Mouse (Mus musculus): ENCODE results near the gene 1700020D05Rik.

Gene 1700020D05Rik

DNA sequence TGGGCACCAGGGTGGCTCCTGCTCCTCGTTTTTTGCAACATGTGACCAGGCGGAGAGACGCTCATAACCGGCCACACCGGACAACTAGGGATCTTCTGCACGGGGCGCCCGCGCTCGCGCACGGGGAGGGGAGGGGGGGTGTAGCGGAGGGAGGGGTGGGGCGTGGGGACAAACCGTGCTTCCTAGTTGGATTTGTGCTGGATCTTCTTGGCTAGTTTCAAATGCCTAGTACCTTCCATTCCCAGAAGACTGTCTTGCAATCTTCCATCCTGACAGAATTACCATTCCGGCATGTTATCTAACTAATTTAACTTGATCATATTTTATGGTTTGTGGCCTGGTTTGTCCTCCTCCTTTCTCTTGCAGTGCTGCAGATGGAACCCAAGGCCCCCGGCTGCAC, at the start of gene 1700020D05Rik:
Gene 1700020D05Rik, minus strand, starts transcription at position 101 of the 400 bp plus-strand sequence.
- DNase-seq: no peak

DNA sequence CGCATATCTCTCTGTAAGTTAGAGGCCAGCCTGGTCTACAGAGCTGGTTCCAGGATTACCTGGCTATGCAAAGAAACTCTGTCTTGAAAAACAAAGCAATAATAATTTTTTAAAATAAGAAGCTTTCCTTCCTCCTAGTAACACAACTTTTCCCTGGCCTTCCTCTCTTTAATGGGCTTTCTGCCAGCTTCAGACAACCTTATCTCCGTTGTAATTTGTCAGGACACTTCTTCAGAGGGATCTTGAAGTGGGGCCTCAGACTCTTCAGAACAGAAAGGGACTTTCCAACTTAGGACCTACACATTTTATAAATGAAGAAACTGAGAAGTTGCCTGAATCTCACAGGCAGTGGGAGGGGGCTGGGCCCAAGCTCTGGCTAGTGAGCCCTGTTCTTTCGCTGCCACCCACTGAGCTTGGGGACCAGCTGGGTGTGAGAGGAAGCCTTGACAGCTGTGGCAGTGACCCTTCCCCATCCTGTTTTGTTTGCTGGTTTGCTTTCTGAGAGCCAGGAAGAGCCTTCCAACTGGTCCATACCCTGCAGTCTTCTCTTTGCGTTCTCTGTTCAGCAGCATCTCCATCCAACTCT, 44.0 kb upstream of the 1700020D05Rik start:
- DNase-seq: no peak

DNA sequence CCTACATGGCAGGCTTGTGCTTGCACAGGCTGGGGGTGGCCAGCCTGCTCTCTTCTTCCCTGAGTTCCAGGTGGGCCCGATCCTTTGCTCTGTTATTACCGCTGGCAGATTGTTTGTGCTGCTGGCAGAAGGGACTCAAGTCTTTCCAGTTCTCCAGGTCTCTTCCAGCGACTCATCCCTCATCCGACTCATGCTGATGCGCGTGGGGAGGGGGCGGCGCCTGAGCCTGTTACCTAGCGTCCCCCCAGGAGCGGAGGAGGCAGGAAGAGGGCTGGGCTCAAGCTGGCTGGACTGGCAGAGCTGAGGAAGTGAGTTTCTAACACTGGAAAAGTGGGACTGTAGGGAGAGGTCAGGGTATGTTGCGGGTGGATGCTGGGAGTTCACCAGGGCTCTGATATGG, 40.4 kb upstream of the 1700020D05Rik start:
- no peak for DNase-seq

DNA sequence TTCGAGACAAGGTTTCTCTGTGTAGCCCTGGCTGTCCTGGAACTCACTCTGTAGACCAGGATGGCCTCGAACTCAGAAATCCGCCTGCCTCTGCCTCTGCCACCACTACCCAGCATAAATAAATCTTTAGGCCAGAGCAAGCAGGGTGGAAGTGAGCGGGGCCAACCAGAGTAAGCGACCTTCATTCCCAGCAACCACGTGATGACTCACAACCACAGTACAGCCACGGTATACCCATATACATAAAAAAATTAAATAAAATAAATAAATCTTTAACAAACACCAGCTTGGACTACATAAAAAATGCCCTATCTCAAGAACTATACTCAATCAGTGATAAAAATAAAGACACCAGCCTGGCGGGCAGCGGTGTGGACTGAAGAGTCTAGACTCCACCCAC, 39.8 kb upstream of the 1700020D05Rik start:
- DNase-seq: no peak

DNA sequence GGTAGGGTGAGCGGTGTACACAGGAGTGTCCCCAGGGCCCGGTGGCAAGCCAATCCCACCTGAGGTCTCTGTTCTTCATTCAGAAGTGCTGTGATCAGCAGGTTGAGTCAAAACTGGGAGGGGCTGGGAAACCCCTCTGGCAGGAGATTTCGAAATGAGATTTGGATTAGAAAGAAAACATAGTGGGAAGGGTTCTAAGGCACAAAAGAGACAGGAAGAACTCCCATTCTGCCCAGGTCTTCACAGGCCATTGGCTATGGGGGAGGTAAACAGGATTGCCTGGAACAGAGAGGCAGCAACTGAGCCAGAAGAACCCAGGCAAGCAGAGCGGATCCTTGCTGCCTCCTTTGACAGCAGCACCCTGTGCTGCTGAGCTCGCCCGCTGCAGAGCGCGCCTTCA, 35.2 kb upstream of the 1700020D05Rik start:
- DNase-seq: no peak

DNA sequence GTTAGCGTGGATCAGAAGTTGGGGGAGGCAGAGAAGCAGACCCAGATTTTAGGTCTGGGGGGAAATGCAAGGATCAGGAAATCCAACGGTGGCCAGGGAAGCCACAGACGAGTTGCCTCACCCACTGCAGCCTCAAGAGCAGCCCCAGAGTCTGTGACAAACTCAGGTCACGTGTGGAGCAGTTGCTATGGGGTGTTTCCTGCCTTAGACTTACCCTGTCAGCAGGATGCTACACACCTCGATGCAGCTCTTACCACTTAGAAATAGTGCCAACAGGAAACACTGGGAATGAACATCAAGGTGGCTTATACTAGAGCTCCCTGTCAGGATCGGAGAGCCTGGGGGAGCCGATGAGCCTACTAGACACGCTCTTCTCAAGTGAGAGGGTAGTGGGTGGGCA, 28.9 kb upstream of the 1700020D05Rik start:
- DNase-seq: no peak

DNA sequence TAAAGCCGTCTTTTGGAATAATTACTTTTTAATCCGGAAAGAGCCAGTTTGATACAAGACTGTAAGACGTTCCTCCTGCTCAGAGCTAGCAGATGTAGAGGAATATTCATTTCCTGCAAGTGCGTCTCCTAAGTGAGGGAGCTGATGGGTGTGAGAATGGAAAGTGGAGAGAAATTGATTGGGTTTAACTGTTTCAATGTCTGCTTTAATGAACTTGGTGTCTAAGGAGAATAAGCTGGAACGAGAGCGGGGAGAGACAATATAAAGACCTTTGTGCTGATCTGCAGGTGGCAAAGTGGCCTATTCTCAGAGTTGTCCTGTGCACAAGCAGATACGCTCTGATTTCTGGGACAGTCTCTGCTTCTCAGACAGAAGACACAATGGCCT, 26.5 kb upstream of the 1700020D05Rik start:
- DNase-seq: no peak

DNA sequence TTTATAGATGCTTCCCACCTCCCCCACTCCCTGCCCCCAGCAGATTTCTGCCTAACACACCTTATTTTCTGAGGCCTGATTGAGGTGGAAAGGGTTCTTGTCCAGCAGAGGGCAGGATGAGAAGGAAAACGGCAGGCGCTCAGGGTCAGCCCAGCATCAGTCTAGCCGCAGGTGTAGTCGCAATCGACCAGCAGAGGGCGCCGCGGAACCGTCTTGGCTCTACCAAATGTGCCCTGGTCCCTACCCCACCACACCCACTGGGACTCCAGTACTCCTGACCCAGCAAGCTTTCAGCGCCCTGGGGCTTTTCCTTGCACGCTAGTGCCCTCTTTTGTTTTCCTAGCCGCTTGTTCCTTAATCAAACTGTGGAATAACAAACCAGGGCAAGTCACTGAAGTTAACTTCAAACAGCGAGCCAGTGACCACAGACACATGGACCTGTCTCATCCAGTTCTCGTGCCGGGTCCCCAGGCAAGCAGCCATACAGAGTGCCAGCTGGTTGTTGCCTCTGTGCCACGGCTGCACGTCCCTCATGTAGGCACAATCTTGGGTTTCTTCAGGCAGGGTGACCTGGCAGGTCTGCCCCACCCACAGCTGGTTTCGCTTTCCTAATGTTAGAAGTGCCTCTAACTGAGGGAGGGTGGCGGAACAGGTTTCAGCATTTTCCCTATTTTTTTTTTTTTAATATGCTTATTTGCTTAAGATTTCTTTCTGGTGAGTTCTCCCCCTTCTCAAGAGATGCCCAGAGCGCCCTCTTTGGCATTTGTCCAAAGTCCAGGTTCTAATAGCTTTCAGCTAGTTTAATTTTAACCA, 25.9 kb upstream of the 1700020D05Rik start:
- DNase-seq: peak; percentile 99

DNA sequence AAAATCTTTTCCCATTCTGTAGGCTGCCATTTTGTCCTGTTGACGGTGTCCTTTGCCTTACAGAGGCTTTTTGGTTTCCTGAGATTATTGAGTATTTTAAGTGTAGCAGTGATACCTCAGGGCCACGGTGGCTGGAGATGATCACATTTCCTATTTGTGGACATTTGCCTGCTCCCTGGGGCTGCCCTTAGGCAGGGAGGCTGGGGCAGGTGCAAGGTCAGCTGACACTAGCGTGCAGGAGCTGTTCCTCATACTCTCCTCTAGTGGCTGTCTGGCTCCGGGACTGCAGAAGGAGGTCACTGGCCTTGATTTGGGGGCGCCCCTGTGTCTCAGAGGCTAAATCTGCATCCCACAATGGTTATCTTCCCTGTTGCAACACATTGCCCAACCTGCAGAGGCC, 21.6 kb upstream of the 1700020D05Rik start:
- DNase-seq: no peak

DNA sequence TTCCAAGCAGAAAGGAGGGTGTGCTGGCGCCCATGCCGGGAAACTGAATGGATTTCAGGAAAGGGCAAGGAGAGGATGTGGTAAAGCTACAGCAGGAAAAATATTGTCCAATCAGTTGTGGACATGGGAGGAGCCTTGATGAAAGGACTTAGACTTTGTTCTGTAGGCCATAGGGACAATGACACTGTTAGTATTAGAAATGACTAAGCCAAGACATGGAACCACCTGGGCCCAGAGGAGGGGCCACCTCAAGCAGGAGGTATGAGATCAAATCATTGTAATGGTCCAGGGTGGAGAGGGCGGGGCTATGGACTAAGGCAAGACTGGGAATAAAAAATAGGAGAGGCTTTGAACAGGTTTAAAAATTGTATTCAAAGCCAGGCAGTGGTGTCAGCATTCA, 15.1 kb upstream of the 1700020D05Rik start:
- DNase-seq: no peak

DNA sequence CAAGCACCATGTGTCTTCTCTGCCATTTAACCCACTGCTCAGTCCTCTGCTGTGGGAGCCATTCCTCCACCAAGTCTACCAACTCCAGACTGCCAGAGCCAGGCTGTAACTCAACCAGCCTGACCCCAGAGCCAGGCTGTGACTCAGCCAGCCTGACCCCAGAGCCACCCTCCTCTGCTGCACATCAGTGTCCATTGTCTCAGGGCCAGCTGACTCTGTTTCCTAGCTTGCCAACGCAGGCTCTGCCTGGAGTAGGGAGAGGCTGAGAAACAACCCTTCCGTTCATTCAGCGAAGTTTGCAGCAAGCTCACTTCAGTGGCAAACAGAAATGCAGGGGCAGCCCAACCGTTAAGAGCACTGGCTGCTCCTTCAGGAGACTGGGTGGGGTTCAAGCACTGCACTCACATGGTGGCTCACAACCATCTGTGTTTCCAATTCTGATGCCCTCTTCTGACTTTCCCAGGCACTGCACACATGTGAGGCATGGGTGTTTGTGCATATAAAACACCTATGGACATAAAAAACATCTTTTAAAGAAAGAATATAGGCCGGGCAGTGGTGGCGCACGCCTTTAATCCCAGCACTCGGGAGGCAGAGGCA, 13.4 kb upstream of the 1700020D05Rik start:
- DNase-seq: no peak

DNA sequence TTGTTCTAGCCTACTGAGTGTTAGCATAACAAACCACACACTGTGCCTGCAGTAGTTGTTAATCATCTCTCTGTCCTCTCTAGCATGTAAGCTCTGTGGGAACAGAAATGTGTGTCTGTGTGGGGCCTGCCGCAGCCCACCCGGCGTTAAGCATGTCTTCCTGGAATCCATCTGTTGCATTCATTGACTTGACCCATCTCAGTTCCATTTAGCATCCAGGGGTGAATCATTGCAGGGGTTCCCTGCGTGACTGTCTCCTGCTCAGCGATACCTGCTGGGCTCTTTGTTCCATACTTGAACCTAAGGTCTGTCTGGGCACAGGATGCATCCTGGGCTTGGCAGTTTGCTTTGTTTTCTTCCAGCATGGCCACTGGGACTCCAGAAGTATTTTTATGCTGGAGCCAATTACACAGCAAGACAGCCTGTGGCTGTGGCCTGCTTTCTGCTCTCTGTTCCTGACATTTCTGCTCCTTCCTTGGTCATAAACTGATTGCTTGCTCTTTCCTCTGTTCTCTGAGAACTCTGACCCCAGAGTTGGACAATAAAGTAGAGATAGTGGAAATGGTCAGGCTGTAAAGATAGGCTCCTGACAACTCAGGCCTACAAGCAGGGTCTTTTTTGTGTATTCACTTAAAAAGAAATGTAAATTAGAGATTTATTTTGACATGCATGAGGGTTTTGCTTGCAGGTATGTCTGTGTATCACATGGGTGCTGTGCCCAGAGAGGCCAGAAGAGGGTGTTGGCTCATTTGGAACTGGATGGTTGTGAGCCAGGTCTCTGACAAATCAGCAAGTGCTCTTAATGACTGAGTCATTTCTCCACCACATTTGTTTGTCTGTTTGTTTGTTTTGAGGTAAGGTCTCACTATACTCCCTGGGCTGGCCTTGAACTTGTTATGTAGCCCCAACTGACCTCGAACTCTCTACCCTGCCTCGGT, 12.5 kb upstream of the 1700020D05Rik start:
- DNase-seq: no peak

DNA sequence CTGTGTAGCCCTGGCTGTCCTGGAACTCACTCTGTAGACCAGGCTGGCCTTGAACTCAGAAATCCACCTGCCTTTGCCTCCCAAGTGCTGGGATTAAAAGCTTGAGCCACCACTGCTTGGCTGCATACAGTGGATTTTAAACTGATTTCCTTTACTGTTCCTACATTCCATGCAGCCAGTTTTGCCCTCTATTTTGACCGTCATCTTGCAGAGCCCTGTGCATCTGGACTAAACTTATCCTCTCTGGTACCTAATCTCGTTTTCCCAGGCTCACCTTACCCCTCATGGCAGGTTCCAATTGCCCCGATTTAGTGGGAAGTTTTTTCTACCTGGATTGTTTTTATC, 9.4 kb upstream of the 1700020D05Rik start:
- no peak for DNase-seq

DNA sequence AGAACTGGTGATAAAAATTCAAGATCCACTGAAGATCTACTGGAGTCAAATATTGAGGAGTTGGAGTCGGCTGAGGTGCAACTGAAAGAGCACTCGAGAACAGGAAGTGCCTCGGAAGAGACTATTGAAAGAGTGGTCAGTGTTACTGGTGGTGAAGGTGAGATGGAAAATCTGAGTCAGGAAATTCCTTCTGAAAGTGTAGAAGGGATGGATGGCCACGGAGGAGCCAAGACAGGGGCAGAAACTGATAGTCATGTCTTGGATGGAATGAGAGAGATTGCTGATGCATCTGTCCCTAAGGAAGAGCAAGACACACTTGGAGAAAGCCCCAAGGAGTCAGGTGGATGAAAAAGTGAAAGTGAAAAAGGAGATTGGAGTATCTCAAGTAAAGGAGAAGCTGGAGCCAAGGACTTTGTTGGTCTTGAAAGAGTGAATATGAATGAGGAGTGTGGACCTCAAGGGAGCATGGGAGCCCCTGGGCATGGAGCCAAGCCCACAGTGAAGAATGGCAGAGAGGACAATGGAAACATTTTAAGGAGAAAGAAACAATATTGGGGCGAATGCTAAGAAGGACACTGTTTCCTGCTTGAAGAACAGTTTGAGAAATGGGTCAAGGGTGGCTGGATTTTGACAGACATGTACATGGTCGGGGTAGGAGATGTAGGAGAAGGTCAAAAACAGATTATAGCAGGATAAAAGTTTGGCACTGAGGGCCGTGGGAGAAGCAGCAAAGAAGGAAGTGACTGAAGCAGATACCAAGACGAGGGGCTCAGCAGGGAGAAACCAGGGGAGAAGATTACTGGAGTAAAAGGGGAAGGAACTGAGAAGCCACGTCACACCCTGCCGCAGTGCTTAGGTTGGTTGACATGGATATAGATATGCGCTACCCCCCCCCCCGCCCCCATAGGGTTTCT, 8.8 kb upstream of the 1700020D05Rik start:
- peak in 1 of 2 experiments; percentile 31 for DNase-seq

DNA sequence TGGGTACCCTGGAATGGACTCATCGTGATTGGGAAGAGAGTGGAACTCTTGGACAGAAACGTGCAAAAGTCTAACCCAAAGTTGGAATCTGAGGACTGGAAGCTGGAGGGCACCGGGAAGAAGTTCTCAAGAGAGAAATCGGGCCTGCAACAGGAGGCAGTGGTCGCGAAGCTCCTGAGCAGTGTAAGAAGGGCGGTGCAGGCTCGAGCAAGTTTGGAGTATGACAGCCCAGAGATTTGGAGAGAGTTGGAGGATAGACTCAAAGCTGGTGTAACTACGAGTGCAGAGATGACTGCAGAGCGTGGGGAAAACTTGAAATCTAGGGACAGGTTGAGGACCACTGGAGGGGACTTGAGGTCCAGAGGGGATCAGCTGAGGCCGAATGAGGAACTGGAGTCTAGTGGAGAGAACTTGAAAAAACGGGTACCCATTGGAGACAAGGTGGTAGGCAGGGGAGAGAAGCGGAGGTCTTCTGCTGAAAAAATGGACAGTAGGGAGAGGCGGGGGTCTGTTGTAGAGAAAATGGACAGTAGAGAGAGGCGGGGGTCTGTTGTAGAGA, 7.6 kb upstream of the 1700020D05Rik start:
- DNase-seq: no peak

DNA sequence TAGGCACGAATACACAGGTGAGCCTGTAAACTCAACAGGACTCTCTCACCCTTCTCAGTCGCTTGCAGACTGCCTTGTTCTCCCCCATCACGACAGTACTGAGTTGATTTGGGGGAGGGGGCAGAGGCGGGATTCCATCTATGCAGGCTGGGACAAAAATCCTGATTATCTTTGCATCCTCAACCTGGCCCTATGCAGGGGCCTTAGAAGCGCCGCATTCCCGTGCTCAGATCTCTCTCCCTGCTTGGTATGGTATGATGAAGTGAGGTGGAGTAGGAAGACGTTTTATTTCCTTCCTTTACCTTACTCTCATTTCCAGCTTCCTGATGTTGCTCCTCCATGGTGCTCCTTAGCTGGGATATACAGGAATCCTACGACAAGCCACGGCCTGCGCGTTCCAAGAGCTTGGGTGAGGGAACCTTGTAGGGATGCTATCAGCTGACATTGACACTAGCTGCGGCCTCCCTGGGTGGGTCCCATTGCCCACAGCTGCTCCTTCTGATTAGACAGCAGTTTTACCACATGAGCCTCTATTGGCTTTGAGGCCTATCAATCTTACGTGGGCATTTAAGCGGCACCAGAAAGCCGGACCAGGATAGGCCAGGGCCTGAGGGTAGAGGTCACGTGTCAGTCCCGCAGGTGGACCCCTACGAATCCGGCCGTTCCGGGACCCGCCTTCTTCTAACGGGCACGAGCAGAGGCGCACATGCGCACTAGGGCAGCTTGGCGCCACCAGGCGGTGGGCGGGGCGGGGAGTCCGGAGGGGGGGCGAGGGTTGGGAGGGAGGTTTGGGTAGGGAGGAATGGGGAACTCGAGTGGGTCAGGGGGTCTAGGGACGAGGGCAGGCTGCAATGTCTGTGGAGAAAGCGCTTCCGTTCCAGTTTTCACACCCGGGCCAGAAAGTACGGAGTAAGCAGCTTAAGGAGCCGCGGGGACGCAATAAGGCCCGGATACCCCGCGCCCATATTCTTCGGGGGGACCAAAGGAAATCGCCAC, 6.7 kb upstream of the 1700020D05Rik start, which contains the start of gene Snx32:
Gene Snx32, minus strand, starts transcription at position 508 of the 996 bp plus-strand sequence.
- DNase-seq: peak; percentile 96 to 98

DNA sequence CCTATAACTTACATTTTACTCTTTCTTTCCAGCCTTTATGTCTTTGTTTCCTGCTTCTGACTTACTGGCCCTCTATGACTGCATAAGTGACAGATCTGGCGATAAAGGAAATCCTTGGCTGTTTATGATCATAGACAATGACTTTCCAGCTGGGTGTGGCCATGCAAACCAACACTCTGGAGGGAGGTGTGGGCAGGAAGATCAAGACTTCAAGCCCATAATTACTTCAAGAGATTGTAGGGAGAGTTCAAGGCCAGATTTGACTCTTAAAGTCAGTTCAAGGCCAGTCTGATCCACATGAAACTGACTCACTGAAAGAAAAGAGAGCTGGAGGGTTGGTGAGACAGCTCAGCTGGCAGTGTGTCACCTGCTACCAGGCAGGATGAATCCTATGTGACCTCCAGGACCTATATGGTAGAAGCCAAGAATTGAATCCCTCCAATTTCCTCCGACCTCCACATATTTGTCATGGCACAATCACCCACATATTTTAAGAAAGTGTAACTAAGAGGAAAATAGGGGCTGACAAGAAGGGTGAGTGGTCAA, 3.2 kb downstream of the 1700020D05Rik start:
- DNase-seq: no peak

DNA sequence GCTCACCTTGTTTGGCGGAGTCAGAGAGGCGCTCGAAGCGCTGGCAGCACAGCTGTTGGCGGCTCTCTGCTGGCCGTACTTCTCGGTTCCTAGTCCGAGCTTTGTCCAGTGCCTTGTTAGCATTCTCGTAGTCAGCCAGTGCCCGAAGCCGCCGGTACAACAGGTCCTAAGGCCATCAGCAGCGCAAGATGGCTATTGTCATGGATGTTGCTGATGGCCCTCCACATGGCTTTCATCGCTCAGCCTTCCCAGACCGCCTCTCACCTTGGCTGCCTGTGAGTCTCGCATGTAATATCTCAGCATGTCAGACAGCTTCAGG, 7.6 kb downstream of the 1700020D05Rik start:
- no peak for DNase-seq

DNA sequence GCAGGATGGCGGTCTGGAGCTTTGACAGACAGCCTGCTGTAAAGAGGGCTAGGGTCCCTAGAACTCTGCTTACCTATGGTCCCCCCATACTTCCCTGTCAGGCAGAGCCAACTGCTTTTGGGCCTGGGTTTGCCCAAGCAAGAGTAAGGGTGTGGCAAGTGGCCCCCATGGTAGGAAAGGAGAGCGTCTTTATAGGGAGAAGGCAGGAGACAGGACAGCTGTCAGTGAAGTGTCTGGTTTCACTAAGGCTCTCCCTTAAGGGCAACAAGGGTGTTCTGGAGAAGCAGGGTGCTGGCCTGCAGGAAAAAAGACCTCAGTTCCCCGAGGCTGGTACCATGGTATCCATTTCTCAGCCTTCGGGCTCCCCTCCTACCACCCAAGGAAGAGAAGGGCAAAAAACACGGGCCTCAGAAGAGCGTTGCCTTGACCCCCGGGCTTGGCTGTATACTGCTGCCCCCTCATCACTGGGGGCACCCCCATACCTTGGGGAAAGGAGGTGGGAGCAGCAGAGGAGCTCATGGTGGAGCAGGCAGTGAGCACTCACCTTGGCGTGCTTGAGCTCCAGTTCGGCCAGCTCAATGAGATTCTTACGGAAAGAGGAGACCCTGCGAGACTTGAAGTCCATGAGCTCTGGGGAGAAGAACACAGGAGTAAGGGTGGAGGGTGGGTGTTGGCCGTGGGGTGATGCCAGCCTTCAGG, 8.1 kb downstream of the 1700020D05Rik start:
- no peak for DNase-seq
